Mouse (Mus musculus) bone marrow, adult 2 months (tissue): ENCODE data around the gene Pstpip1.

Source experiments
- CTCF ChIP-seq: fragments of 200-500 bp; IDR thresholded peaks from 2 replicates; pipeline ENCODE4 v1.5.1; 2011; ENCODE audit warnings: low read length, control low read depth; ENCODE audit not compliant: control insufficient read depth, insufficient read depth
- POLR2A ChIP-seq: fragments of 200-500 bp; IDR thresholded peaks from 2 replicates; pipeline ENCODE4 v1.6.1; 2011; ENCODE audit warnings: low read depth, mild to moderate bottlenecking, control low read depth, low read length, borderline replicate concordance; ENCODE audit not compliant: control insufficient read depth

- TF ChIP-seq POLR2A (no peak), CTCF (peak; percentile 63)
These were observed 31.3 kb downstream of the Pstpip1 start for GRCm38 (mm10) chr9:56121097-56121496.
